Mouse (Mus musculus): ENCODE data around the gene Cntnap1. TPM values are rescaled to one million over a fixed set of nuclear protein-coding genes. Genes with fewer than 3 reads are reported as not detected.

Gene Cntnap1
- polyA plus RNA-seq, 1 experiment from 2014 or later = 2.6 TPM

GRCm38 (mm10) chr11:101190913-101191907 is 20.9 kb downstream of the Cntnap1 start:
- peaks cover 11% of the 10 kb centered on the region; the same call in 1 of the 2 replicates for H3K36me3 ChIP-seq
- 51% methylated on average over 17 of the region's 17 CpGs for WGBS
- H3K27ac ChIP-seq = peak overlapping the region; percentile 93
- H3K27me3 ChIP-seq (replicated peaks) = no peaks in the 10 kb centered on the region
- no peak overlapping the region for H3K4me3 ChIP-seq (replicated peaks)
- no peak for ATAC-seq (ENCODE audit: insufficient read depth, low FRiP score, low read depth)
- no peak overlapping the region for H3K9ac ChIP-seq
- H3K9me3 ChIP-seq = no peaks in the 10 kb centered on the region
- H3K4me1 ChIP-seq = peaks cover 29% of the 10 kb centered on the region
- no peak overlapping the region for H3K4me2 ChIP-seq

DNA sequence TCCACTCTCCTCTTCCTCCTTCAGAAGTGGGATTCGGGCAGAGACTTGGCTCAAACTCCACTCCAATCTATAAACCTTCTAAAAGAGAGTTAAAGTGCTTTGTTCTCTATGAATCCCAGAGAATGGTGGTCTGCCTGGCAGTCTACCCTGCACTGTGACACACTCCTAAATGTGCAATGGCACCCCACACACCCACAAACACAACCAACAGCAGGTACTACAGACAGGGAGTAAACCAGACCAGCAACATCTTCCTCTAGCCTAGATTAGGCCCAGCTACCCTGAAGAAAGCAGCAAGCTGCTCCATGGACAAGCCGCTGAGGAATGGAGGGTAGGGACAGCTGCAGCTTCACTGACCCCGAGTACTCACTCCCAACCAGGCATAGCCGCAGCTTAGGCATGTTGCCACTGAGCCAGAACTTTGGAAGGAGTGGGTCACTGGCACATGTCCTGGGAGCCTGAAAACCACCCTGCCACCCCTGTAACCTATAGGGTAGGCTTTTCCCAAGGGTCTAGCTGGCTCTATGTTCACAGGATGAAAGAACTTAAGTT is 21.7 kb downstream of the Cntnap1 start:
- Histone ChIP-seq H3K27ac (peak overlapping the region; percentile 38; the same call in 1 of the 2 replicates), H3K27me3 (replicated peaks) (no peaks in the 10 kb centered on the region)

DNA sequence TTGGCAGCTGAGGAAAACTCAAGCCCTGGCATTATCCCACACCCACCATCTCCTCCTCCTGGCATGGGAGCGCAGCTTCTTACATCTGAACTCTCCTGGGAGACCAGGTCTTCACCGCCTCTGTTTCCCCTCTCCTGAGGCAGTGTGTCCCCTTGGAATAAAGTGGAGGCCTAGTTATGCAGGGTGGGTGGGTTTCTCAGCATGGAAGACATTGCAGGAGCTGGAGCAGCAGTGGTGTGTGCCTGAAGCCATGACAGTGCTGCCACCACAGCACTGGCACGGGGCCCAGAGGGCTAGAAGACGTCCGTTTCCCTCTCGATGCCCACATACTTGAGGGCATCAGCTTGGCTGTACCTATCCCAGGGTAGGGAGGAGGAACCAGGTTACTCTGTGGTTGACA is 22.3 kb downstream of the Cntnap1 start:
- Histone ChIP-seq H3K4me3 (replicated peaks) (no peak overlapping the region), H3K27me3 (replicated peaks) (no peaks in the 10 kb centered on the region), H3K27ac (no peak overlapping the region), H3K9ac (no peak overlapping the region), H3K4me2 (no peak overlapping the region), H3K9me3 (no peaks in the 10 kb centered on the region), H3K4me1 (peaks cover 29% of the 10 kb centered on the region), H3K36me3 (peaks cover 17% of the 10 kb centered on the region; the same call in 1 of the 2 replicates)
- ATAC-seq (ENCODE audit: insufficient read depth, low FRiP score, low read depth) = no peak
- WGBS = 88% methylated on average over 6 of the region's 6 CpGs

More for the DNA sequence above, 21.7 kb downstream of the Cntnap1 start:
- peaks cover 13% of the 10 kb centered on the region; the same call in 1 of the 2 replicates for H3K36me3 ChIP-seq
- ATAC-seq (ENCODE audit: insufficient read depth, low FRiP score, low read depth) = no peak
- no peak overlapping the region for H3K9ac ChIP-seq
- no peaks in the 10 kb centered on the region for H3K9me3 ChIP-seq
- H3K4me3 ChIP-seq (replicated peaks) = no peak overlapping the region
- peaks cover 29% of the 10 kb centered on the region for H3K4me1 ChIP-seq
- WGBS = 79% methylated on average over 4 of the region's 4 CpGs
- H3K4me2 ChIP-seq = no peak overlapping the region

- Histone ChIP-seq H3K4me1 (peaks cover 29% of the 10 kb centered on the region), H3K4me2 (no peak overlapping the region), H3K9me3 (no peaks in the 10 kb centered on the region), H3K36me3 (peaks cover 17% of the 10 kb centered on the region; the same call in 1 of the 2 replicates), H3K4me3 (replicated peaks) (no peak overlapping the region), H3K27ac (no peak overlapping the region), H3K9ac (no peak overlapping the region), H3K27me3 (replicated peaks) (no peaks in the 10 kb centered on the region)
- no peak for ATAC-seq (ENCODE audit: insufficient read depth, low FRiP score, low read depth)
- WGBS = 87% methylated on average over 7 of the region's 7 CpGs
Observed at GRCm38 (mm10) chr11:101193076-101193475, 22.8 kb downstream of the Cntnap1 start.

GRCm38 (mm10) chr11:101194137-101194536 is 23.8 kb downstream of the Cntnap1 start:
- Histone ChIP-seq H3K4me3 (replicated peaks) (no peak overlapping the region), H3K27ac (no peak overlapping the region), H3K4me2 (no peak overlapping the region), H3K9ac (no peak overlapping the region), H3K36me3 (peaks cover 27% of the 10 kb centered on the region), H3K27me3 (replicated peaks) (no peaks in the 10 kb centered on the region), H3K9me3 (no peaks in the 10 kb centered on the region), H3K4me1 (peaks cover 22% of the 10 kb centered on the region)
- 59% methylated on average over 5 of the region's 5 CpGs for WGBS
- ATAC-seq (ENCODE audit: insufficient read depth, low FRiP score, low read depth) = no peak

DNA sequence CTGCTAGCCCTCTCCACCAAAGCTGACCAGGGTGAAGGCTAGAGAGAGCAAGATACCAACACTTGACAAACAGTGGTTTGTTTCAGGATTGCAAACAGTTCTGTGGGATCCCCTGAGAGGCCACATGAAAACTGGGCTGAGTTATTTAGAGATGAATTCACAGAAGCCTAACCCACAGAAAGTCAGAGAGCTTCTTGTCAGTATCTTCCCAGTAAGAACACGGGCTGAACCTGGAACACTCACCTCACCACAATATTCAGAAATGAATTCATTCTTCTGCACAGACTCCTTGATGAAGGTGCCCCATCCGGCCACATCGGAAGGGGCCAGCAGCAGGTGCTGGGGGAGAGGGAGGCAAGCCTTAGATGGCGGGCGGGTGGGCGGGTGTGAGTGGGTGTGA is 24.3 kb downstream of the Cntnap1 start:
- H3K27ac ChIP-seq = no peak overlapping the region
- H3K36me3 ChIP-seq = peaks cover 32% of the 10 kb centered on the region
- no peaks in the 10 kb centered on the region for H3K9me3 ChIP-seq
- no peak overlapping the region for H3K4me3 ChIP-seq (replicated peaks)
- no peak overlapping the region for H3K9ac ChIP-seq
- H3K4me1 ChIP-seq = peaks cover 17% of the 10 kb centered on the region
- 86% methylated on average over 6 of the region's 6 CpGs for WGBS
- no peaks in the 10 kb centered on the region for H3K27me3 ChIP-seq (replicated peaks)
- H3K4me2 ChIP-seq = no peak overlapping the region
- ATAC-seq (ENCODE audit: insufficient read depth, low FRiP score, low read depth) = no peak

- Histone ChIP-seq H3K9ac (no peak overlapping the region), H3K9me3 (no peaks in the 10 kb centered on the region), H3K4me3 (replicated peaks) (no peak overlapping the region), H3K4me2 (no peak overlapping the region), H3K27ac (no peak overlapping the region), H3K27me3 (replicated peaks) (no peaks in the 10 kb centered on the region), H3K36me3 (peaks cover 37% of the 10 kb centered on the region), H3K4me1 (peaks cover 14% of the 10 kb centered on the region)
- no peak for ATAC-seq (ENCODE audit: insufficient read depth, low FRiP score, low read depth)
- 75% methylated on average over 1 of the region's 1 CpGs for WGBS
Observed at GRCm38 (mm10) chr11:101195101-101195500, 24.8 kb downstream of the Cntnap1 start.

DNA sequence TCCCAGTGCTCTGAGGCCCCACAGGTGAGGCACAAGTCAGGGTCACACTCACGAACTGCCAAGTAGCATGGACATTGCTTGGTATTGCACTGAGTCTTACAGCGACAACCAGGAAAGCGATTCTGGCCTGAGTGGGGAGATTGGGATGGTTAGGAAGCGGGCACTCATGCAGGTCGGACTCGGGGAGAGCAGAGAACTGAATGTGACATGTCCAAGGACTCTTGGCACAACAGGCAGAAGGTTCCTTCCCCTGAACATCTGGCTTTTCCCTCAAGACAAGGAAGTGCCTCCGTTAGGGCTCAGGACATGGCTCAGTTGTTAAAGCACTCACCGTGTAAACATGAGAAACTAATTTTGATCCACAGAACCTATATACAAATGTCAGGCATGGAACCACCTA is 25.2 kb downstream of the Cntnap1 start:
- Histone ChIP-seq H3K36me3 (peaks cover 39% of the 10 kb centered on the region), H3K9ac (no peak overlapping the region), H3K27me3 (replicated peaks) (no peaks in the 10 kb centered on the region), H3K9me3 (no peaks in the 10 kb centered on the region), H3K27ac (no peak overlapping the region), H3K4me1 (peaks cover 10% of the 10 kb centered on the region; the same call in 1 of the 2 replicates), H3K4me3 (replicated peaks) (no peak overlapping the region), H3K4me2 (no peak overlapping the region)
- ATAC-seq (ENCODE audit: insufficient read depth, low FRiP score, low read depth) = no peak
- 85% methylated on average over 8 of the region's 8 CpGs for WGBS

DNA sequence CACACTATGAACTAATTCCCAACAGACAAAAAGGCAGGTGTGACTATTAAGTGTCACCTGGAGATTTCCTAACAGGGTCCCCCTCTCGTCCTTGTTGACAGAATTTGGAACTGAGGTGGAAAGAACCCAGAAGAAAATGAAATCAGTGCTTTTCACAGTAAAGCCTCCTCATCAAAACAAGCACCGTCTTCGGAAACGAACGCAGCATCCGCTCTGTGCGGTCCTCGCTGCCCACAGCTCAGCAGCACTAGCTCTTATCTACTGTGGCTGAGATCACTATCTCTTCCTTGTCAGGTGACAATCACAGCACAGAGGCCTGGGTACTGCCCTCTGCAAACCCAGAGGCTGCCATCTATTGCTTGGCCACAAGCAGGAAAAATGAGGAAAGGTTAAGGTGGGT is 25.9 kb downstream of the Cntnap1 start:
- Histone ChIP-seq H3K9me3 (no peaks in the 10 kb centered on the region), H3K9ac (no peak overlapping the region), H3K4me2 (no peak overlapping the region), H3K36me3 (peaks cover 39% of the 10 kb centered on the region), H3K27me3 (replicated peaks) (no peaks in the 10 kb centered on the region), H3K27ac (no peak overlapping the region), H3K4me1 (0 out of 2 replicates have a peak, but pooled peaks cover 4% of the 10 kb centered on the region), H3K4me3 (replicated peaks) (no peak overlapping the region)
- no peak for ATAC-seq (ENCODE audit: insufficient read depth, low FRiP score, low read depth)
- 89% methylated on average over 8 of the region's 8 CpGs for WGBS

DNA sequence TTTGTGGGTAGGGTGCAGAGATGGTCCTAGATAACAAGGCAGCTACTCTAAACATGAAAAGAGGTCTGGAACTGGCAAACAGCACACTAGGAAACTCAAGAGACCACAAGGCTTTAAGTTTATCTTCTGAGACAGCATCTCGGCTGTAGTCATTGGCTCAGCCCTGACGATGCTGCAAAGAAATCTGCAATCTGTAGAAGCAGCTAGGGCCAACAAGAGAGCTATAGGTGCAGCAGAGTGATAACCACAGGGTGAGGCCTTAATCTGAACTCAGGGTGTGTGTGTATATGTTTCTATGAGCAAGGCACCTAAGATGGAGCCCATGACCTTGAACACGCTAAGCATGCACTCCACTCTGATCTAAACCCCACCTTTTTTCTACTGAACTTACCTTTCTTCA is 29.2 kb downstream of the Cntnap1 start:
- H3K27me3 ChIP-seq (replicated peaks) = no peaks in the 10 kb centered on the region
- no peak overlapping the region for H3K4me3 ChIP-seq (replicated peaks)
- H3K9ac ChIP-seq = no peak overlapping the region
- ATAC-seq (ENCODE audit: insufficient read depth, low FRiP score, low read depth) = no peak
- H3K4me1 ChIP-seq = no peaks in the 10 kb centered on the region
- no peaks in the 10 kb centered on the region for H3K9me3 ChIP-seq
- WGBS = 72% methylated on average over 3 of the region's 3 CpGs
- no peak overlapping the region for H3K27ac ChIP-seq
- H3K4me2 ChIP-seq = no peak overlapping the region
- peaks cover 52% of the 10 kb centered on the region for H3K36me3 ChIP-seq

DNA sequence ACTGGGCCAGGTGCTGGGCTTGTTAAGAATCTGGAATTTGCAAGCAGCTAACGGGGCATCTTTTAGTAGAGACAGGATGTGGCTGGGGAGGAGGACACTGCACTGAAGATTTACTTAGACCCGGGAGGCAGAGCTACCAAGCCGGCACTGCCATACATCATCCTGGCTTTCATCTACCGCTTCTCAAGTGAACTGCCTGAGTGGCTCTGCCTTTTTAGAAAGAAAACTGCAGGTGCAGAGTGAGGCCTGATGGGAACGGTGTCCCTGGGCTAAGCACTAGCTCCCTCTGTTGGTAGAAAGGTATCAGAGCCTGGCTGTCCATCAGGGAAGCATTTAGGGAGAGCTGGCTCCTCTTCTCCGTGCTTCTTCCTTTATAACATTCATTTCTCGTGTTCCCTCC is 30.7 kb downstream of the Cntnap1 start:
- 16% methylated on average over 7 of the region's 7 CpGs for whole genome bisulfite sequencing
- no peak for ATAC-seq (ENCODE audit: insufficient read depth, low FRiP score, low read depth)
- H3K27me3 ChIP-seq (replicated peaks) = no peaks in the 10 kb centered on the region
- H3K9me3 ChIP-seq = no peaks in the 10 kb centered on the region
- H3K4me3 ChIP-seq (replicated peaks) = no peak overlapping the region
- H3K4me1 ChIP-seq = no peaks in the 10 kb centered on the region
- H3K4me2 ChIP-seq = no peak overlapping the region
- H3K36me3 ChIP-seq = peaks cover 47% of the 10 kb centered on the region
- no peak overlapping the region for H3K9ac ChIP-seq
- no peak overlapping the region for H3K27ac ChIP-seq

GRCm38 (mm10) chr11:101211970-101212369 is 41.6 kb downstream of the Cntnap1 start:
- H3K36me3 ChIP-seq = peaks cover 34% of the 10 kb centered on the region

More at GRCm38 (mm10) chr11:101211970-101212369, 41.6 kb downstream of the Cntnap1 start:
- H3K27ac ChIP-seq = no peak overlapping the region; the same call in 1 of the 2 replicates
- WGBS = 35% methylated on average over 3 of the region's 3 CpGs
- no peaks in the 10 kb centered on the region for H3K27me3 ChIP-seq (replicated peaks)
- no peak overlapping the region for H3K4me3 ChIP-seq (replicated peaks)
- peak; percentile 75; the same call in 1 of the 2 replicates for ATAC-seq (ENCODE audit: insufficient read depth, low FRiP score, low read depth)
- H3K4me1 ChIP-seq = no peaks in the 10 kb centered on the region
- H3K9ac ChIP-seq = no peak overlapping the region
- no peaks in the 10 kb centered on the region for H3K9me3 ChIP-seq
- H3K4me2 ChIP-seq = no peak overlapping the region

Measured in stomach, embryonic 15.5 days (tissue).